Mouse (Mus musculus): ENCODE measurements at regions not wholly inside any gene's neighbourhood (a gene's known extent, or its start where the extent isn't known, plus 50 kb on each side); places are given as distances from the start of the nearest gene placed in this dataset.

DNA sequence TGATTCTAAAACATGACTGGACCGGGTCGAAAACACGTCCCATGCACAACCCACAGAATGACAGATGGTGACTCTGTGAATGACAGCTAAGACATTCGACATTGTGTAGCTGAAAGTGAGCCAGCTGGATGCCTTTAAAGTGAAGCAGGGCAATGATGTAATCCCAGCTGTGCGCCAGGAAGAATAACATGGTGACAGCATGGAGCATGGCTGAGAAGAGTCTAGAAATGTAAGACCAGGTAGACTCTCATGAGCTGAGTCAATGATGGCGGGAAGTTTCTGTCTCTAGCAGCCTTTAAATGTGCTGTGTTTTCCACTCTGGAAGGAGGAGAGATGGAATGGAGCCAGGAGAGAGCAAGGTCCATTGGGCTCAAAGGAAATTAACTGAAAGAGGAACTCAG, 118.4 kb upstream of the Dock1 start:
- no peak overlapping the region for H3K4me2 ChIP-seq (ENCODE audit: insufficient read depth, low read depth, poor library complexity, severe bottlenecking)
- H3K9me3 ChIP-seq (replicated peaks; ENCODE audit: low read length), result peaks cover 73% of the 10 kb centered on the region
- DNase-seq (ENCODE audit: extremely low read depth), result no peak
- H3K79me2 ChIP-seq (replicated peaks; ENCODE audit: control insufficient read depth, extremely low read depth, insufficient read depth, poor library complexity, severe bottlenecking), result no peaks in the 10 kb centered on the region
- H3K9ac ChIP-seq (ENCODE audit: insufficient read depth, low read depth), result no peak overlapping the region
- no peaks in the 10 kb centered on the region for H3K4me1 ChIP-seq (ENCODE audit: control insufficient read depth in 1 of 2, insufficient read depth in 2 of 2)
- H3K36me3 ChIP-seq (replicated peaks in 1 of 2; ENCODE audit: control insufficient read depth in 1 of 2, insufficient read depth in 1 of 2, low read length in 1 of 2), result no peaks in the 10 kb centered on the region
- dilution Hi-C loops (cut with MboI; ENCODE audit: extremely low pct_ligation_motif_present, extremely low pct_unique_long_range_greater_than_20kb, low sequenced_read_pairs) (no loop called here), in situ Hi-C loops (cut with MboI; ENCODE audit: low pct_ligation_motif_present, low pct_unique_long_range_greater_than_20kb, low sequenced_read_pairs) (no loop called here)
- no peaks in the 10 kb centered on the region for H3K27me3 ChIP-seq (replicated peaks)
- no peak overlapping the region for H3K27ac ChIP-seq (ENCODE audit: insufficient read depth, low read depth)
- H3K4me3 ChIP-seq (replicated peaks in 1 of 3; ENCODE audit: low read depth in 2 of 3, low read length in 2 of 3, poor library complexity in 1 of 3), result no peak overlapping the region
- TF ChIP-seq USF2 (conservative IDR thresholded peaks at IDR 0.05; ENCODE audit: low read depth, low read length), result no peak
- TF ChIP-seq MAX (IDR thresholded peaks at IDR 0.05; ENCODE audit: low read length), result no peak
- no peak for TF ChIP-seq CTCF (conservative IDR thresholded peaks at IDR 0.05 in 1 of 2, IDR thresholded peaks at IDR 0.05 in 1 of 2; ENCODE audit: low read depth in 2 of 2, low read length in 2 of 2)
- TF ChIP-seq UBTF (IDR thresholded peaks at IDR 0.05; ENCODE audit: low read depth, low read length), result no peak
- TF ChIP-seq ZC3H11A (IDR thresholded peaks at IDR 0.05; ENCODE audit: low read depth, low read length), result no peak
- no peak for TF ChIP-seq EP300 (IDR thresholded peaks at IDR 0.05; ENCODE audit: low read length)
- TF ChIP-seq JUN (IDR thresholded peaks at IDR 0.05; ENCODE audit: insufficient read depth, low read depth, low read length), result no peak
- TF ChIP-seq ZMIZ1 (IDR thresholded peaks at IDR 0.05; ENCODE audit: low read depth, low read length), result no peak
- no peak for TF ChIP-seq RAD21 (IDR thresholded peaks at IDR 0.05; ENCODE audit: low read depth, low read length)
- TF ChIP-seq NRF1 (IDR thresholded peaks at IDR 0.05; ENCODE audit: low read depth, low read length), result no peak

DNA sequence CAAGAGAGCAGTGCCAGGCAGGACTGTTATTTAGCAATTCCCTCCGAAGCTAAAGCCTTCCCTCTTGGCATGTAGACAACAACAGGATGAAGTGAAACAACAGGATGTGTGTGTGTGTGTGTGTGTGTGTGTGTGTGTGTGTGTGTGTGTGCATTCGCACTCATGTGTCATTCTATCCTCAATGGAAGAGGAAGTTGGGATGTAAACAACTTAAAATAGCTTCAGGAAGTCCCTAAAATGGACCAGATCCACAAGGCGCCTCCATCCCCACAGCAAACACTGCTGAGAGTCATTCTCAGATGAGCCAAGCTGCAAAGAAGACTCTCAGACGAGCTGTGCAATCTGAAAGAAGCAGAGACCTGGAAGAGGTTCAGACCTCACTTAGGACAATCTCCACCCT, 114.4 kb upstream of the Dock1 start:
- dilution Hi-C loops (cut with MboI; ENCODE audit: extremely low pct_ligation_motif_present, extremely low pct_unique_long_range_greater_than_20kb, low sequenced_read_pairs), result no loop called here
- no peak for TF ChIP-seq MAFK (IDR thresholded peaks at IDR 0.05; ENCODE audit: insufficient replicate concordance, low read length)
- TF ChIP-seq IRF4 (IDR thresholded peaks at IDR 0.05; ENCODE audit: low read depth, low read length), result no peak
- TF ChIP-seq POLR2A (IDR thresholded peaks at IDR 0.05; ENCODE audit: low read depth, low read length), result no peak
- TF ChIP-seq TCF12 (IDR thresholded peaks at IDR 0.05; ENCODE audit: low read depth, low read length), result no peak
- no peak for TF ChIP-seq ELF1 (IDR thresholded peaks at IDR 0.05; ENCODE audit: low read depth, low read length)
- no peak for TF ChIP-seq RCOR1 (conservative IDR thresholded peaks at IDR 0.05; ENCODE audit: low read depth, low read length)
- TF ChIP-seq POLR2AphosphoS2 (IDR thresholded peaks at IDR 0.05; ENCODE audit: low read depth, low read length), result no peak
- TF ChIP-seq SIN3A (IDR thresholded peaks at IDR 0.05; ENCODE audit: low read length), result no peak
- TF ChIP-seq RAD21 (IDR thresholded peaks at IDR 0.05; ENCODE audit: low read depth, low read length), result no peak
- no peak for TF ChIP-seq BHLHE40 (IDR thresholded peaks at IDR 0.05; ENCODE audit: low read depth, low read length)
- no peak for TF ChIP-seq ZMIZ1 (IDR thresholded peaks at IDR 0.05; ENCODE audit: low read depth, low read length)
- no peak for TF ChIP-seq CHD2 (IDR thresholded peaks at IDR 0.05; ENCODE audit: low read length)
- no peak for TF ChIP-seq JUN (IDR thresholded peaks at IDR 0.05; ENCODE audit: insufficient read depth, low read depth, low read length)
- no peak for TF ChIP-seq MEF2A (IDR thresholded peaks at IDR 0.05; ENCODE audit: borderline replicate concordance, low read depth, low read length)
- TF ChIP-seq UBTF (IDR thresholded peaks at IDR 0.05; ENCODE audit: low read depth, low read length), result no peak
- no peak for TF ChIP-seq MAX (IDR thresholded peaks at IDR 0.05; ENCODE audit: low read length)

More for the DNA sequence above, 114.4 kb upstream of the Dock1 start:
- no peak overlapping the region for H3K27ac ChIP-seq (ENCODE audit: insufficient read depth, low read depth)
- no peaks in the 10 kb centered on the region for H3K4me1 ChIP-seq (ENCODE audit: control insufficient read depth in 1 of 2, insufficient read depth in 2 of 2)
- H3K27me3 ChIP-seq (replicated peaks), result no peaks in the 10 kb centered on the region
- H3K9me3 ChIP-seq (replicated peaks; ENCODE audit: low read length), result peaks cover 72% of the 10 kb centered on the region
- no peak overlapping the region for H3K4me3 ChIP-seq (replicated peaks in 1 of 3; ENCODE audit: low read depth in 2 of 3, low read length in 2 of 3, poor library complexity in 1 of 3)
- H3K9ac ChIP-seq (ENCODE audit: insufficient read depth, low read depth), result no peak overlapping the region
- no peaks in the 10 kb centered on the region for H3K36me3 ChIP-seq (replicated peaks in 1 of 2; ENCODE audit: control insufficient read depth in 1 of 2, insufficient read depth in 1 of 2, low read length in 1 of 2)
- H3K79me2 ChIP-seq (replicated peaks; ENCODE audit: control insufficient read depth, extremely low read depth, insufficient read depth, poor library complexity, severe bottlenecking), result no peaks in the 10 kb centered on the region
- DNase-seq (ENCODE audit: extremely low read depth), result no peak
- in situ Hi-C loops (cut with MboI; ENCODE audit: low pct_ligation_motif_present, low pct_unique_long_range_greater_than_20kb, low sequenced_read_pairs), result no loop called here
- H3K4me2 ChIP-seq (ENCODE audit: insufficient read depth, low read depth, poor library complexity, severe bottlenecking), result no peak overlapping the region
